Mouse (Mus musculus): ENCODE results near the gene Lrrc8b.

- TF ChIP-seq CTCF (IDR thresholded peaks at IDR 0.05; ENCODE audit: low read depth) (peak; percentile 20; the same call in 1 of the 2 replicates), EP300 (optimal IDR thresholded peaks at IDR 0.05) (no peak)
Observed at GRCm38 (mm10) chr5:105414341-105415120, 1.0 kb upstream of the Lrrc8b start.

All from stomach, postnatal 0 days (tissue).